Mouse (Mus musculus) megakaryocyte, embryonic 14.5 days (primary cell): Measurements from ENCODE around the gene Dpysl5.

ENCODE experiments used
- FLI1 ChIP-seq: IDR thresholded peaks from 2 replicates; pipeline ENCODE4 v1.6.1; 2012; ENCODE audit warnings: low read length, inconsistent platforms, mixed read lengths
- GATA1 ChIP-seq: IDR thresholded peaks from 3 replicates; pipeline ENCODE4 v1.6.1; 2012; ENCODE audit warnings: mixed read lengths, low read length, inconsistent platforms, borderline replicate concordance

DNA sequence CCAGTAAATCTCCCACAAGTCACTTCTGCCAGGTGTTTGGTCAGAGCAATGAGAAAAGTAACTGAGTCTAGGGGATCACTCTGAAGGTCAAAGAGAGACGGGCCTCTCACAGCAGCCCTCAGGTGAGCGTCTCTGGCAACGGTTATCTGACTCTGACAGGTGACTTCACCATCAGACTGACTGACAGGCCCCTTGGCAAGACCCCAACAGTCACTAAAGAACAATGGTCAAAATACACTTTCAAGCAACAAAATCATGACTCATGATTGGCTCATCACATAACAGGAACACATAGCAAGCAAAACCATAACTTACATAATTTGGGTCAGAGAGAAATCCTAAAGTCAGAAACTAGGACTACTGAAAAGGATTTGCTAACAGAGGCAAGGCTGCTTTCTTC lies 9.5 kb upstream of the Dpysl5 start:
- TF ChIP-seq GATA1 (no peak), FLI1 (no peak)
